Mouse (Mus musculus): ENCODE results near the gene Gcc1. TPM values are rescaled to one million over a fixed set of nuclear protein-coding genes. Genes with fewer than 3 reads are reported as not detected.

The Gcc1 gene
- total and polyA plus RNA-seq, 3 experiments = 9.0 to 9.2 TPM; not detected in 1

GRCm38 (mm10) chr6:28470017-28470602 is 41.9 kb upstream of the Gcc1 start:
- Histone ChIP-seq H3K27me3 (ENCODE audit: control insufficient read depth in 1 of 2, insufficient read depth in 2 of 2, low read length in 2 of 2) (peaks cover 1 to 3% of the 10 kb centered on the region in 2 experiments; a peak in 3 of 4 replicates), H3K9ac (ENCODE audit: control insufficient read depth, low read depth, low read length, poor library complexity, severe bottlenecking) (no peak overlapping the region), H3K4me3 (ENCODE audit: control insufficient read depth in 1 of 2, insufficient read depth in 1 of 2, low read depth in 2 of 2, low read length in 2 of 2) (no peak overlapping the region), H3K36me3 (ENCODE audit: control insufficient read depth in 1 of 2, insufficient read depth in 2 of 2, low read length in 2 of 2) (no peaks in the 10 kb centered on the region), H3K9me3 (replicated peaks; ENCODE audit: insufficient read depth, low read length) (no peaks in the 10 kb centered on the region), H3K27ac (ENCODE audit: control insufficient read depth, low read depth, low read length) (no peak overlapping the region), H3K4me1 (ENCODE audit: control insufficient read depth in 1 of 2, insufficient read depth in 2 of 2, low read length in 2 of 2) (no peaks in the 10 kb centered on the region), H3K79me2 (ENCODE audit: control insufficient read depth, insufficient read depth, low read length, poor library complexity) (no peaks in the 10 kb centered on the region)
- TF ChIP-seq TBP (IDR thresholded peaks at IDR 0.05; ENCODE audit: low read depth, low read length) = no peak
- TF ChIP-seq NRF1 (IDR thresholded peaks at IDR 0.05; ENCODE audit: insufficient read depth, low read depth, low read length, poor library complexity, severe bottlenecking) = no peak
- no peak for TF ChIP-seq MEF2A (IDR thresholded peaks at IDR 0.05; ENCODE audit: extremely low read depth, insufficient replicate concordance, low read depth, low read length, poor library complexity, severe bottlenecking)
- TF ChIP-seq ZKSCAN1 (IDR thresholded peaks at IDR 0.05; ENCODE audit: low read depth, low read length) = no peak
- no peak for TF ChIP-seq ZNF384 (IDR thresholded peaks at IDR 0.05; ENCODE audit: low read depth, low read length)
- no peak for DNase-seq (ENCODE audit: low read depth, low spot score)

DNA sequence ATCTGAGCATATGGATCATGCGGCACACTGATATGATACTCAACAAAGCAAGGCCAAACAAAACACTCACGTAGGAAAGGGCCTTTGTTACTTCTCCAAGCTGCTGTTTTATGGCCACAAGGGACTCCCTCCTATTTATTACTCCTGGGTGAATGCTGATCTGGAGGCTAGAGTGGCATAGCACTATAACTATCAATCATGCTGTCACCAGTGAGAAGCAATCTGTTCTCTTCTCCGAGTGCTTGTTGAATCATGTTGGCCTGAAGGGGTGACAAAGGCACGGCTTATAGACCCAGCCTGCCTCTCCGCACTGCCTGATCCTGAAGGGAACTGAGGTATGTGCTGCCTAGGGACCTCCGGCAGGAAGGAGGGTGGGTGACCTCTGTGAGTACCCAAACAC is 36.4 kb upstream of the Gcc1 start:
- no peak for DNase-seq (ENCODE audit: low read depth, low spot score)
- Histone ChIP-seq H3K9me3 (replicated peaks; ENCODE audit: insufficient read depth, low read length) (no peaks in the 10 kb centered on the region), H3K4me1 (ENCODE audit: control insufficient read depth in 1 of 2, insufficient read depth in 2 of 2, low read length in 2 of 2) (no peaks in the 10 kb centered on the region), H3K9ac (ENCODE audit: control insufficient read depth, low read depth, low read length, poor library complexity, severe bottlenecking) (no peak overlapping the region), H3K27me3 (ENCODE audit: control insufficient read depth in 1 of 2, insufficient read depth in 2 of 2, low read length in 2 of 2) (peaks cover 3 to 9% of the 10 kb centered on the region in 2 experiments; a peak in 3 of 4 replicates), H3K79me2 (ENCODE audit: control insufficient read depth, insufficient read depth, low read length, poor library complexity) (no peaks in the 10 kb centered on the region), H3K27ac (ENCODE audit: control insufficient read depth, low read depth, low read length) (no peak overlapping the region), H3K4me3 (ENCODE audit: control insufficient read depth in 1 of 2, insufficient read depth in 1 of 2, low read depth in 2 of 2, low read length in 2 of 2) (no peak overlapping the region), H3K36me3 (ENCODE audit: control insufficient read depth in 1 of 2, insufficient read depth in 2 of 2, low read length in 2 of 2) (no peaks in the 10 kb centered on the region)
- TF ChIP-seq ETS1 (IDR thresholded peaks at IDR 0.05; ENCODE audit: low read depth, low read length) (no peak), POLR2AphosphoS2 (IDR thresholded peaks at IDR 0.05; ENCODE audit: low read length) (no peak), EP300 (IDR thresholded peaks at IDR 0.05; ENCODE audit: low read depth in 1 of 2, low read length in 2 of 2) (no peak), USF1 (IDR thresholded peaks at IDR 0.05; ENCODE audit: low read depth, low read length) (no peak), MAZ (IDR thresholded peaks at IDR 0.05; ENCODE audit: low read depth, low read length) (no peak)

GRCm38 (mm10) chr6:28460534-28460933 is 32.3 kb upstream of the Gcc1 start:
- Histone ChIP-seq H3K9ac (ENCODE audit: control insufficient read depth, low read depth, low read length, poor library complexity, severe bottlenecking) (no peak overlapping the region), H3K79me2 (ENCODE audit: control insufficient read depth, insufficient read depth, low read length, poor library complexity) (no peaks in the 10 kb centered on the region), H3K27me3 (ENCODE audit: control insufficient read depth in 1 of 2, insufficient read depth in 2 of 2, low read length in 2 of 2) (peaks cover 4 to 12% of the 10 kb centered on the region in 2 experiments), H3K9me3 (replicated peaks; ENCODE audit: insufficient read depth, low read length) (no peaks in the 10 kb centered on the region), H3K4me3 (ENCODE audit: control insufficient read depth in 1 of 2, insufficient read depth in 1 of 2, low read depth in 2 of 2, low read length in 2 of 2) (no peak overlapping the region), H3K36me3 (ENCODE audit: control insufficient read depth in 1 of 2, insufficient read depth in 2 of 2, low read length in 2 of 2) (no peaks in the 10 kb centered on the region), H3K4me1 (ENCODE audit: control insufficient read depth in 1 of 2, insufficient read depth in 2 of 2, low read length in 2 of 2) (no peaks in the 10 kb centered on the region), H3K27ac (ENCODE audit: control insufficient read depth, low read depth, low read length) (no peak overlapping the region)
- peak; percentile 32 for DNase-seq (ENCODE audit: low read depth, low spot score)
- TF ChIP-seq TBP (IDR thresholded peaks at IDR 0.05; ENCODE audit: low read depth, low read length) (no peak), NRF1 (IDR thresholded peaks at IDR 0.05; ENCODE audit: insufficient read depth, low read depth, low read length, poor library complexity, severe bottlenecking) (no peak), SMC3 (IDR thresholded peaks at IDR 0.05; ENCODE audit: low read depth, low read length) (peak; percentile 59), BHLHE40 (IDR thresholded peaks at IDR 0.05; ENCODE audit: borderline replicate concordance, low read depth, low read length) (no peak), CHD1 (IDR thresholded peaks at IDR 0.05; ENCODE audit: low read depth, low read length) (no peak), MYC (IDR thresholded peaks at IDR 0.05; ENCODE audit: low read depth, low read length) (no peak), MAX (IDR thresholded peaks at IDR 0.05; ENCODE audit: low read length) (no peak), MAFK (IDR thresholded peaks at IDR 0.05; ENCODE audit: borderline replicate concordance, low read depth, low read length) (no peak), POLR2A (IDR thresholded peaks at IDR 0.05; ENCODE audit: control insufficient read depth in 1 of 2, insufficient read depth in 1 of 2, low read depth in 1 of 2, low read length in 2 of 2, poor library complexity in 1 of 2) (no peak), ZKSCAN1 (IDR thresholded peaks at IDR 0.05; ENCODE audit: low read depth, low read length) (no peak), MYB (IDR thresholded peaks at IDR 0.05; ENCODE audit: low read depth, low read length) (no peak), RAD21 (IDR thresholded peaks at IDR 0.05; ENCODE audit: low read depth, low read length) (peak; percentile 37), USF2 (IDR thresholded peaks at IDR 0.05; ENCODE audit: borderline replicate concordance in 1 of 2, insufficient read depth in 1 of 2, low read depth in 1 of 2, low read length in 2 of 2) (no peak), GATA1 (IDR thresholded peaks at IDR 0.05; ENCODE audit: low read depth, low read length) (no peak), CTCF (IDR thresholded peaks at IDR 0.05 in 2 of 3, conservative IDR thresholded peaks at IDR 0.05 in 1 of 3; ENCODE audit: control insufficient read depth in 1 of 3, insufficient read depth in 1 of 3, low read depth in 2 of 3, low read length in 3 of 3, poor library complexity in 1 of 3, severe bottlenecking in 1 of 3) (peak; percentile 46 to 71 (median 55)), USF1 (IDR thresholded peaks at IDR 0.05; ENCODE audit: low read depth, low read length) (no peak), ZMIZ1 (IDR thresholded peaks at IDR 0.05; ENCODE audit: low read depth, low read length) (no peak), KAT2A (conservative IDR thresholded peaks at IDR 0.05; ENCODE audit: low read depth, low read length) (no peak), MEF2A (IDR thresholded peaks at IDR 0.05; ENCODE audit: extremely low read depth, insufficient replicate concordance, low read depth, low read length, poor library complexity, severe bottlenecking) (no peak)

All from MEL (cell line).